Mouse (Mus musculus) E14TG2a.4 (cell line): ENCODE measurements around the gene Trim62.
A peak's percentile ranks its signal among the peaks of the same experiment; 100 is the strongest.
"Not testable (repeated sequence)": the region's sequence is repeated elsewhere in the genome, so short reads cannot be mapped to it uniquely, and the experiment has no call there.

ENCODE experiments used
- H3K27me3 ChIP-seq: 2 replicates; pipeline ENCODE4 v1.6.1; 2014; ENCODE audit warnings: low read length, control low read depth; ENCODE audit not compliant: insufficient read depth
- H3K36me3 ChIP-seq: 2 replicates; pipeline ENCODE4 v1.6.1; 2014; ENCODE audit warnings: low read length, control low read depth; ENCODE audit not compliant: insufficient read depth
- H3K4me1 ChIP-seq: replicated peaks from 2 replicates; pipeline ENCODE4 v1.6.1; 2014; ENCODE audit warnings: low read depth, low read length, control low read depth
- H3K4me3 ChIP-seq: replicated peaks from 2 replicates; pipeline ENCODE4 v1.5.1; 2014; ENCODE audit warnings: mild to moderate bottlenecking, low read length
- H3K9me3 ChIP-seq: 2 replicates; pipeline ENCODE4 v1.6.1; 2014; ENCODE audit warnings: low read length, control low read depth
- CTCF ChIP-seq: conservative IDR thresholded peaks from 2 replicates; pipeline ENCODE4 v1.5.1; 2014; ENCODE audit warnings: low read length
- NANOG ChIP-seq: IDR thresholded peaks from 2 replicates; pipeline ENCODE4 v1.6.1; 2014; ENCODE audit warnings: borderline replicate concordance, low read length, mixed read lengths
- POU5F1 ChIP-seq: IDR thresholded peaks from 2 replicates; pipeline ENCODE4 v1.6.1; 2014; ENCODE audit warnings: low read length, borderline replicate concordance

The Trim62 gene

DNA sequence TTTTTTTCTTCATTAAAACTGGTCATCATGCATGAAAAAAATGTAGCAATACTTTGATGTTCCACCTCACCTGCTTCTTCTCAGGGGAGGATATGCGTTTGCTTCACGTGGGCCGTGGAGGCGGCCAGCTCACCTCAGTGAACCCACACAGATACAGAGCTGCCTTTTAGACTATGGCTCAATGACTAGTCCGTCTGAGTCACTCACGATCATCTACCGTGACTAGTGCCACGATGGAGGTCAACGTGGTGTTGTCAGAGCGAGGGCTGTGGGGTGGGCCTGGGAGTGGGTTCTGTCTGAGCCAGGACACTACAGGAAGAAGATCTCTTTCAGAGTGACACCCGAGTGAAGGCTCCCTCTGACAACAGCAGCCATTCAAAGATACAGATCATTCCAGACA, 30.3 kb upstream of the Trim62 start:
- H3K9me3 ChIP-seq: no peaks in the 10 kb centered on the region
- TF ChIP-seq POU5F1 (no peak), NANOG (no peak), CTCF (no peak)
- H3K4me1 ChIP-seq: peaks cover 16% of the 10 kb centered on the region
- no peaks in the 10 kb centered on the region for H3K27me3 ChIP-seq
- no peaks in the 10 kb centered on the region for H3K36me3 ChIP-seq
- H3K4me3 ChIP-seq: no peak overlapping the region

DNA sequence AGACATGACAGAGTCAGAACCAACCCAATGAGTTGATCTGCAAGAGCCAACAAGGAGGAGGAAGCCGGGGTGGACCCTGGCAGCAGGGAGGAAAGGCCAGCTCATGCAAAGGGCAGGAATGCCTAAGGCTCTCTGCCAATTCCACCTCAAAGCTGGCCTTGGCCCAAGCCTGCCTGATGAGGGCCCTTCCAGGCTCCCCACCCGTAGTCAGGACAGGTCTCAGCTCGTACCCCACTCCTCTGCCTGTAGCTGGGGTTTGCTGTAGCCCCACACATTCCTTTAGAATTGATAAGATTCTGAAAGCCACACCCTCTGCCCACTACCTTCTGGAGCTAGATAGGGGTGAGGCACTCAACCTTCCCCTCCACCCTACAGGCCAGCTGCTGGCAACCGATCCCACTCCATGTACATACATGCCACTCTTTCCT, 27.8 kb upstream of the Trim62 start:
- H3K27me3 ChIP-seq: no peaks in the 10 kb centered on the region
- H3K4me3 ChIP-seq: no peak overlapping the region
- no peaks in the 10 kb centered on the region for H3K36me3 ChIP-seq
- H3K4me1 ChIP-seq: peaks cover 10% of the 10 kb centered on the region
- H3K9me3 ChIP-seq: peaks cover 6% of the 10 kb centered on the region
- no peak for TF ChIP-seq CTCF
- no peak for TF ChIP-seq POU5F1
- no peak for TF ChIP-seq NANOG

DNA sequence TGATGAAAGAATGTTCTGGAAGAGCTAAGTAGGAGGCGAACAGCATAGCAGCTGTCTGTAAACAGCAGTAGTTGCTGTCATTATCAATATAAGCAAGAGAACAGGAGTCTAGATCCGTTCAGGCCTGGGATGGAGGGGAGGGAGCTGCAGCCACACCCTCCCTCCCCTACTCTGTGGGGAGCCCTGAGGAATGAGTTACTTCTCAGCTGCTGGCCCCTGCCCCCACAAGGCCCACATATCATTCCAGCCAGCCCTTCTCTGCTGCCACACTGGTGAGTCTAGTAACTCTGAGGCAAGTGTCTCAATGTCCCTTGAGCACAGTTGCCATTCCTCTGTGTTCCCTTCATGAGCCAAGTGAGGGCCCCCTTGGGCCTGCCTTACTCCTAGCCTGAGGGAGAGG, 26.2 kb upstream of the Trim62 start:
- peaks cover 6% of the 10 kb centered on the region for H3K9me3 ChIP-seq
- H3K27me3 ChIP-seq: no peaks in the 10 kb centered on the region
- H3K4me1 ChIP-seq: peaks cover 12% of the 10 kb centered on the region
- TF ChIP-seq POU5F1: no peak
- TF ChIP-seq NANOG: no peak
- TF ChIP-seq CTCF: no peak
- H3K36me3 ChIP-seq: no peaks in the 10 kb centered on the region
- H3K4me3 ChIP-seq: no peak overlapping the region

DNA sequence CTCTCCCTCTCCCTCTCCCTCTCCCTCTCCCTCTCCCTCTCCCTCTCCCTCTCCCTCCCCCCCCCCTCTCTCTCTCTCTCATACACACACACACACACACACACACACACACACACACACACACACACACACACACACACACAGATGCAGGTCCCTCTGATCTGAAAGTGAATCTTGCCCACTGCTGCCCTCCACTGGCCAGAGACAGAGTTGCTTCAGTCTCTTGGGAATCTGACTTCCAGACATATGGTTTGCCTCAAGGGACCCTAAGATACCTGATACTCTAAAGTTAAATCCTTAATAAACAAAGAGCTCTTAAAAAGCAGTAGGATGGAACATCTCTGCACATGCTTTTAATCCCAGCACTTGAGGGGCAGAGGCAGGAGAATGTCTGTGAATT, 25.2 kb upstream of the Trim62 start:
- H3K36me3 ChIP-seq, H3K27me3 ChIP-seq, H3K9me3 ChIP-seq, H3K4me3 ChIP-seq: not testable (repeated sequence)
- peak; percentile 44 for TF ChIP-seq CTCF
- peaks cover 15% of the 10 kb centered on the region for H3K4me1 ChIP-seq

DNA sequence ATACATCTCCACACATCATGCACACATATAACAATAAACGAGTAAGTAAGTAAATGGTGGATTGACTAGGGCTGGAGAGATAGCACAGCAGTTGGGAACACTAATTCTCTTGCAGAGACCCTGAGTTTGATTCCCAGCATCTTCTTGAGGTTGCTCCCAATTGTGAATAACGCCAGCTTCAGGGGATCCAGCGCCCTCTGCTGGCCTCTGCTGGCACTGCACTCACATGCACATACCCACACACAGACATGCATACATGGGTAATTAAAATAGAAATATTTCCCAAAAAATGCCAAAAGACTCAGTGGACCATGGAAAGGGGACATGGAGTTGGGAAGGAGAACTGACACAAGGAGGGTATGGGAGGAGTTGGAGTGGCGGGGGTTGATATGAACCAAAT, 24.5 kb upstream of the Trim62 start:
- TF ChIP-seq CTCF: peak; percentile 67
- no peak for TF ChIP-seq NANOG
- peaks cover 15% of the 10 kb centered on the region for H3K4me1 ChIP-seq
- H3K4me3 ChIP-seq: no peak overlapping the region
- H3K27me3 ChIP-seq: no peaks in the 10 kb centered on the region
- peaks cover 6% of the 10 kb centered on the region for H3K9me3 ChIP-seq
- no peaks in the 10 kb centered on the region for H3K36me3 ChIP-seq

DNA sequence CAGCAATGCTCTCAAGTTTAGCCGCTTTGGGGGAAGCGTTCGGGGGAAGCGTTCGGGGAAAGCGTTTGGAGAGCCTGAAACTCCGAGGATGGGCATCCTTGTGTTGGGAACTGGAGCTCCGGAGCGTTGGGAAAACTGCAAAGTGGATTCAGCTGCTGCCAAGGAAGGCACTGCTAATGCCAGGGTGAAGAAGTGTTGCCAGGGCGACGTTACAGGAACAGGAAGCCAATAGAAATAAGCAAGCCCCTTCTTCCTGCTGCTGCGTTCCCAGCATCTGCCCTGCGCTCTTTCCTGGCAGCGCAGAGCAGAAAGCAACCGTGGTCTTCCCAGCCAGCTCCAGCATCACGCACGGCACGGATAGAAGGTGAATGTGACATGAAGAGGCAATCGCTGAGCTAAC, 10.4 kb upstream of the Trim62 start:
- TF ChIP-seq CTCF (no peak), NANOG (no peak), POU5F1 (no peak)
- peak overlapping the region; percentile 32 for H3K4me3 ChIP-seq
- no peaks in the 10 kb centered on the region for H3K36me3 ChIP-seq

DNA sequence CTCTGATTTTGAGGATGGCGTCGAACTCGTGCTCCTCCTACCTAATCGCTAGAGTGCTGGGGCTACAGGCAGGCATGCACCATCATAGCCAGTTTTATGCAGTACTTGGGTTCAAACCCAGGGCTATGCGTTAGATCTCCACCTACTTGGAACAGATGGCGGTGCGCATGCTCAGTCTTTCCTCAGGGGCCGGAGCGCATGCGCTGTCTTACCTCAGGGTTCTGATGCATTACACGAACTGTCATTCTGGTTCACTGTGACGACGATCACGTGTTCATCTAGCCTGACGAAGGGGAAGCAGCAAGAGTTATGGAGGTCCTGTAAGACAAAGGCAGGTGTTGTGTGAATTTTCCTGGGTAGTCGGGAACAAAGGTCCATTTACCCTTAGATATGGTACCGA, 9.3 kb upstream of the Trim62 start:
- TF ChIP-seq CTCF (no peak), NANOG (no peak), POU5F1 (no peak)
- no peak overlapping the region for H3K4me3 ChIP-seq
- peaks cover 18% of the 10 kb centered on the region for H3K4me1 ChIP-seq
- H3K9me3 ChIP-seq: no peaks in the 10 kb centered on the region
- no peaks in the 10 kb centered on the region for H3K36me3 ChIP-seq
- peaks cover 58% of the 10 kb centered on the region for H3K27me3 ChIP-seq

More for the DNA sequence above, 10.4 kb upstream of the Trim62 start:
- no peaks in the 10 kb centered on the region for H3K9me3 ChIP-seq
- peaks cover 12% of the 10 kb centered on the region for H3K4me1 ChIP-seq
- peaks cover 59% of the 10 kb centered on the region for H3K27me3 ChIP-seq

DNA sequence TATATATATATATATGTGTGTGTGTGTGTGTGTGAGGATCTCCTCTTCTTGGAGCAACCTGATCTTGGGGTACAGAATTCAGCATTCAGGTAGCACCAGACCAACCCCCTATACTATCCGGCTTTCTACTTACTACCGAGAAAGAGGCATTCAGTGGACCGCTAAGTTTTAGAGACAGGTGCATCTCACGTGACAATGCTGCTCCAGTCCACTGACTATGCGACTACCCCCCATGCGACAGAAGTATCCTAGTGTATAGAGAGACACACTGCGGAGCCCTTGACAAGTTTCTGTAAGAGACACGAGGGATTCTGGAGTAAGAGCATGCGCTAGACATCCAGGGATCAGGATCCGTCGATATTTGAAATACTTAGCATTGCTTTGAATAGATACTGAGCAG, 7.9 kb upstream of the Trim62 start:
- no peak overlapping the region for H3K4me3 ChIP-seq
- no peaks in the 10 kb centered on the region for H3K9me3 ChIP-seq
- TF ChIP-seq NANOG (no peak), POU5F1 (no peak), CTCF (no peak)
- peaks cover 30% of the 10 kb centered on the region for H3K4me1 ChIP-seq
- no peaks in the 10 kb centered on the region for H3K36me3 ChIP-seq
- peaks cover 52% of the 10 kb centered on the region for H3K27me3 ChIP-seq

DNA sequence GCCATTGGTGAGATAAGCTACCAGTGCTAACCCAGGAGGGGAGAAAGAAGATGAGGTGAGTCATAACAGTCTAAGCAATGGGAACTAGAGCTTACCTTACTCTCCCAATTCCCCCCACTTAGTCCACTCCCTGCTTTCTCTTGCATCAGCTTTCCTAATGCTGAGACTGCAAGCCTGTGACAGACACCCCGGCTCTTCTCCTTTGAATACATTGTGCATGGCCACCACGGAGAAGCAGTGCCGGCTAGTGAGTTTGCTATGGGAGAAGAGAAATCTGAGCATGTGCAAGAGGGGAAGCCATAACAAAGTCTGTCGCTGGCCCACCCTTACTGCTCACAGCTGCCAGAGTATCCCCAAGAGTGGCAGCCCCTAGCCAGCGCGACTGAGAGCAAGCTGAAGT, 5.9 kb upstream of the Trim62 start:
- no peaks in the 10 kb centered on the region for H3K36me3 ChIP-seq
- H3K4me3 ChIP-seq: no peak overlapping the region
- peaks cover 62% of the 10 kb centered on the region for H3K27me3 ChIP-seq
- peaks cover 6% of the 10 kb centered on the region for H3K9me3 ChIP-seq
- no peak for TF ChIP-seq CTCF
- no peak for TF ChIP-seq NANOG
- no peak for TF ChIP-seq POU5F1
- H3K4me1 ChIP-seq: peaks cover 30% of the 10 kb centered on the region
